Mouse (Mus musculus): ENCODE results near the gene Pde8a. TPM values are rescaled to one million over a fixed set of nuclear protein-coding genes. Genes with fewer than 3 reads are reported as not detected.

The Pde8a gene
- polyA plus RNA-seq, 1 experiment from 2014 or later: 4.2 TPM

GRCm38 (mm10) chr7:81256773-81257172 lies 43.4 kb downstream of the Pde8a start:
- WGBS: 79% methylated on average over 3 of the region's 3 CpGs
- no peaks in the 10 kb centered on the region for H3K9me3 ChIP-seq (ENCODE audit: control insufficient read depth, low read depth, low read length)
- H3K4me1 ChIP-seq (ENCODE audit: control insufficient read depth, insufficient read depth, low read length): 0 out of 2 replicates have a peak, but pooled peaks cover 3% of the 10 kb centered on the region
- ATAC-seq (ENCODE audit: insufficient number of reproducible peaks, insufficient read depth, low FRiP score, low read depth): no peak
- H3K27ac ChIP-seq (ENCODE audit: low read length): no peak overlapping the region
- H3K36me3 ChIP-seq (ENCODE audit: control insufficient read depth, insufficient read depth, low read length): no peaks in the 10 kb centered on the region
- no peak overlapping the region for H3K9ac ChIP-seq (replicated peaks; ENCODE audit: low read depth, low read length)
- H3K4me3 ChIP-seq (ENCODE audit: low read depth, low read length): no peak overlapping the region
- H3K27me3 ChIP-seq (ENCODE audit: control insufficient read depth, insufficient read depth, low read length): no peaks in the 10 kb centered on the region
- H3K4me2 ChIP-seq (replicated peaks; ENCODE audit: low read depth, low read length): no peak overlapping the region

GRCm38 (mm10) chr7:81261548-81261947 lies 48.2 kb downstream of the Pde8a start:
- no peak overlapping the region for H3K9ac ChIP-seq (replicated peaks; ENCODE audit: low read depth, low read length)
- H3K9me3 ChIP-seq (ENCODE audit: control insufficient read depth, low read depth, low read length): no peaks in the 10 kb centered on the region
- no peak overlapping the region for H3K4me2 ChIP-seq (replicated peaks; ENCODE audit: low read depth, low read length)
- H3K36me3 ChIP-seq (ENCODE audit: control insufficient read depth, insufficient read depth, low read length): no peaks in the 10 kb centered on the region
- 70% methylated on average over 7 of the region's 7 CpGs for WGBS
- H3K27me3 ChIP-seq (ENCODE audit: control insufficient read depth, insufficient read depth, low read length): no peaks in the 10 kb centered on the region
- H3K4me1 ChIP-seq (ENCODE audit: control insufficient read depth, insufficient read depth, low read length): 0 out of 2 replicates have a peak, but pooled peaks cover 3% of the 10 kb centered on the region
- no peak for ATAC-seq (ENCODE audit: insufficient number of reproducible peaks, insufficient read depth, low FRiP score, low read depth)
- H3K27ac ChIP-seq (ENCODE audit: low read length): no peak overlapping the region
- no peak overlapping the region for H3K4me3 ChIP-seq (ENCODE audit: low read depth, low read length)

- H3K36me3 ChIP-seq (ENCODE audit: control insufficient read depth, insufficient read depth, low read length): no peaks in the 10 kb centered on the region
- H3K9me3 ChIP-seq (ENCODE audit: control insufficient read depth, low read depth, low read length): no peaks in the 10 kb centered on the region
- H3K4me2 ChIP-seq (replicated peaks; ENCODE audit: low read depth, low read length): no peak overlapping the region
- no peak overlapping the region for H3K27ac ChIP-seq (ENCODE audit: low read length)
- H3K4me3 ChIP-seq (ENCODE audit: low read depth, low read length): no peak overlapping the region
- 63% methylated on average over 3 of the region's 3 CpGs for WGBS
- no peak for ATAC-seq (ENCODE audit: insufficient number of reproducible peaks, insufficient read depth, low FRiP score, low read depth)
- no peaks in the 10 kb centered on the region for H3K27me3 ChIP-seq (ENCODE audit: control insufficient read depth, insufficient read depth, low read length)
- H3K9ac ChIP-seq (replicated peaks; ENCODE audit: low read depth, low read length): no peak overlapping the region
- no peaks in the 10 kb centered on the region for H3K4me1 ChIP-seq (ENCODE audit: control insufficient read depth, insufficient read depth, low read length)
These were observed 59.5 kb downstream of the Pde8a start for GRCm38 (mm10) chr7:81272908-81273307.

- no peak overlapping the region for H3K4me2 ChIP-seq (replicated peaks; ENCODE audit: low read depth, low read length)
These were observed 65.6 kb downstream of the Pde8a start for GRCm38 (mm10) chr7:81278966-81279365.

GRCm38 (mm10) chr7:81281240-81281639 lies 67.8 kb downstream of the Pde8a start:
- H3K27ac ChIP-seq (ENCODE audit: low read length): no peak overlapping the region
- H3K4me1 ChIP-seq (ENCODE audit: control insufficient read depth, insufficient read depth, low read length): no peaks in the 10 kb centered on the region
- no peaks in the 10 kb centered on the region for H3K9me3 ChIP-seq (ENCODE audit: control insufficient read depth, low read depth, low read length)
- 78% methylated on average over 1 of the region's 1 CpGs for WGBS
- no peak for ATAC-seq (ENCODE audit: insufficient number of reproducible peaks, insufficient read depth, low FRiP score, low read depth)
- no peaks in the 10 kb centered on the region for H3K36me3 ChIP-seq (ENCODE audit: control insufficient read depth, insufficient read depth, low read length)
- no peak overlapping the region for H3K9ac ChIP-seq (replicated peaks; ENCODE audit: low read depth, low read length)
- H3K27me3 ChIP-seq (ENCODE audit: control insufficient read depth, insufficient read depth, low read length): no peaks in the 10 kb centered on the region
- H3K4me2 ChIP-seq (replicated peaks; ENCODE audit: low read depth, low read length): no peak overlapping the region
- H3K4me3 ChIP-seq (ENCODE audit: low read depth, low read length): no peak overlapping the region

More at GRCm38 (mm10) chr7:81278966-81279365, 65.6 kb downstream of the Pde8a start:
- ATAC-seq (ENCODE audit: insufficient number of reproducible peaks, insufficient read depth, low FRiP score, low read depth): no peak
- no peaks in the 10 kb centered on the region for H3K27me3 ChIP-seq (ENCODE audit: control insufficient read depth, insufficient read depth, low read length)
- no peak overlapping the region for H3K9ac ChIP-seq (replicated peaks; ENCODE audit: low read depth, low read length)
- 73% methylated on average over 6 of the region's 6 CpGs for whole genome bisulfite sequencing
- no peaks in the 10 kb centered on the region for H3K4me1 ChIP-seq (ENCODE audit: control insufficient read depth, insufficient read depth, low read length)
- no peak overlapping the region for H3K27ac ChIP-seq (ENCODE audit: low read length)
- H3K36me3 ChIP-seq (ENCODE audit: control insufficient read depth, insufficient read depth, low read length): no peaks in the 10 kb centered on the region
- H3K9me3 ChIP-seq (ENCODE audit: control insufficient read depth, low read depth, low read length): no peaks in the 10 kb centered on the region
- no peak overlapping the region for H3K4me3 ChIP-seq (ENCODE audit: low read depth, low read length)

- 36% methylated on average over 7 of the region's 7 CpGs for WGBS
- H3K4me2 ChIP-seq (replicated peaks; ENCODE audit: low read depth, low read length): no peak overlapping the region
- no peak overlapping the region for H3K9ac ChIP-seq (replicated peaks; ENCODE audit: low read depth, low read length)
- no peaks in the 10 kb centered on the region for H3K4me1 ChIP-seq (ENCODE audit: control insufficient read depth, insufficient read depth, low read length)
- no peak overlapping the region for H3K4me3 ChIP-seq (ENCODE audit: low read depth, low read length)
- no peaks in the 10 kb centered on the region for H3K27me3 ChIP-seq (ENCODE audit: control insufficient read depth, insufficient read depth, low read length)
- H3K36me3 ChIP-seq (ENCODE audit: control insufficient read depth, insufficient read depth, low read length): no peaks in the 10 kb centered on the region
- no peak for ATAC-seq (ENCODE audit: insufficient number of reproducible peaks, insufficient read depth, low FRiP score, low read depth)
- H3K9me3 ChIP-seq (ENCODE audit: control insufficient read depth, low read depth, low read length): no peaks in the 10 kb centered on the region
- no peak overlapping the region for H3K27ac ChIP-seq (ENCODE audit: low read length)
These were observed 73.1 kb downstream of the Pde8a start for GRCm38 (mm10) chr7:81286456-81286855.

GRCm38 (mm10) chr7:81286946-81287345 lies 73.5 kb downstream of the Pde8a start:
- Histone ChIP-seq H3K36me3 (ENCODE audit: control insufficient read depth, insufficient read depth, low read length) (no peaks in the 10 kb centered on the region), H3K27me3 (ENCODE audit: control insufficient read depth, insufficient read depth, low read length) (no peaks in the 10 kb centered on the region)
- ATAC-seq (ENCODE audit: insufficient number of reproducible peaks, insufficient read depth, low FRiP score, low read depth): no peak

GRCm38 (mm10) chr7:81295169-81295568 lies 81.8 kb downstream of the Pde8a start:
- no peaks in the 10 kb centered on the region for H3K4me1 ChIP-seq (ENCODE audit: control insufficient read depth, insufficient read depth, low read length)
- H3K9me3 ChIP-seq (ENCODE audit: control insufficient read depth, low read depth, low read length): no peaks in the 10 kb centered on the region
- no peaks in the 10 kb centered on the region for H3K27me3 ChIP-seq (ENCODE audit: control insufficient read depth, insufficient read depth, low read length)
- H3K9ac ChIP-seq (replicated peaks; ENCODE audit: low read depth, low read length): no peak overlapping the region
- no peak overlapping the region for H3K27ac ChIP-seq (ENCODE audit: low read length)
- H3K36me3 ChIP-seq (ENCODE audit: control insufficient read depth, insufficient read depth, low read length): no peaks in the 10 kb centered on the region
- no peak for ATAC-seq (ENCODE audit: insufficient number of reproducible peaks, insufficient read depth, low FRiP score, low read depth)
- WGBS: 90% methylated on average over 2 of the region's 2 CpGs
- no peak overlapping the region for H3K4me3 ChIP-seq (ENCODE audit: low read depth, low read length)
- no peak overlapping the region for H3K4me2 ChIP-seq (replicated peaks; ENCODE audit: low read depth, low read length)

More at GRCm38 (mm10) chr7:81286946-81287345, 73.5 kb downstream of the Pde8a start:
- H3K4me3 ChIP-seq (ENCODE audit: low read depth, low read length): no peak overlapping the region
- no peaks in the 10 kb centered on the region for H3K9me3 ChIP-seq (ENCODE audit: control insufficient read depth, low read depth, low read length)
- H3K4me2 ChIP-seq (replicated peaks; ENCODE audit: low read depth, low read length): no peak overlapping the region
- 58% methylated on average over 8 of the region's 8 CpGs for WGBS
- no peak overlapping the region for H3K9ac ChIP-seq (replicated peaks; ENCODE audit: low read depth, low read length)
- no peaks in the 10 kb centered on the region for H3K4me1 ChIP-seq (ENCODE audit: control insufficient read depth, insufficient read depth, low read length)
- H3K27ac ChIP-seq (ENCODE audit: low read length): no peak overlapping the region

GRCm38 (mm10) chr7:81298206-81298605 lies 84.8 kb downstream of the Pde8a start:
- ATAC-seq (ENCODE audit: insufficient number of reproducible peaks, insufficient read depth, low FRiP score, low read depth): no peak
- Histone ChIP-seq H3K27ac (ENCODE audit: low read length) (no peak overlapping the region), H3K27me3 (ENCODE audit: control insufficient read depth, insufficient read depth, low read length) (no peaks in the 10 kb centered on the region), H3K4me2 (replicated peaks; ENCODE audit: low read depth, low read length) (no peak overlapping the region), H3K4me1 (ENCODE audit: control insufficient read depth, insufficient read depth, low read length) (no peaks in the 10 kb centered on the region), H3K4me3 (ENCODE audit: low read depth, low read length) (no peak overlapping the region), H3K9ac (replicated peaks; ENCODE audit: low read depth, low read length) (no peak overlapping the region), H3K36me3 (ENCODE audit: control insufficient read depth, insufficient read depth, low read length) (no peaks in the 10 kb centered on the region), H3K9me3 (ENCODE audit: control insufficient read depth, low read depth, low read length) (no peaks in the 10 kb centered on the region)
- WGBS: 28% methylated on average over 6 of the region's 6 CpGs

All from stomach, embryonic 14.5 days (tissue).